Mouse (Mus musculus) hindlimb bud, embryonic 11.5 days (tissue): ENCODE results near the gene Ndufb8.

Experiments used
- DNase-seq: peaks from one replicate; pipeline ENCODE4 v3.0.0-alpha.2; 2012; ENCODE audit warnings: low read depth, low spot score; ENCODE audit errors: extremely low spot score

Gene Ndufb8

DNA sequence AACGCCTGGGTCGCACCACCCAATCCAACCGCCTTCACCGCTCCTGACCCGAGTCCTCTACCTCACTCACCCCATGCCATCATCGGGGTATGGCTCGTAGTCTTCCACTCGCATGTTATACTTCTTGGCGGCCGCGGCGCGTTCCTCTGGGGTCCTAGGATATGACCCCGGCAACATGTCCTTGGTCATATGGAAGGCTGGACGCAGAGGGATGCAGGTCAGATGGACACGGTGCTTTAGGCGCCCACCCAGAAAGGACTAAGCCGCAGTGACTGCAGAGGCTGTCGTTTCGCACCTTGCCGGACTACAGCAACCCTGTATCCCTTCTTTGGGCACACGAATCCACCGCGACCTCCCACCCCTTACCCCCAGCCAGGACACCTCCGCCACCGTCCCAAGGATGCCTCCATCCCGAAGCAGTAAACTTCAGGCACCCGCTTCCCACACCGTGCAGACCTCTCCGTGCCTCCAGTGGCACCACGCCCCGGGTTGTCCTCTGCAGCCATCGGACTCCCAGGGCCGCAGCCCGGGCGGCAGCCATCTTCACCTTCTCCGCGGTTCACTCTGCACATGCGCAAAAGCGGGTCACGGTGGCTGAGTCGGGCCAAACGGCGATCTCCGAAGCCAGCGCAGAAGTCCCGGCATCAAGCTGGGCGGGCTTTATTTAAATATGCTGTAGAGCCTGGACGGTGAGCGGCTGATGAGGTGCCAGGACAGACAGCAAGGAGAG lies at the start of gene Ndufb8:
TSS of gene Ndufb8 (minus strand) at position 580 of the 730 bp plus-strand sequence.
- peak; percentile 82 for DNase-seq

DNA sequence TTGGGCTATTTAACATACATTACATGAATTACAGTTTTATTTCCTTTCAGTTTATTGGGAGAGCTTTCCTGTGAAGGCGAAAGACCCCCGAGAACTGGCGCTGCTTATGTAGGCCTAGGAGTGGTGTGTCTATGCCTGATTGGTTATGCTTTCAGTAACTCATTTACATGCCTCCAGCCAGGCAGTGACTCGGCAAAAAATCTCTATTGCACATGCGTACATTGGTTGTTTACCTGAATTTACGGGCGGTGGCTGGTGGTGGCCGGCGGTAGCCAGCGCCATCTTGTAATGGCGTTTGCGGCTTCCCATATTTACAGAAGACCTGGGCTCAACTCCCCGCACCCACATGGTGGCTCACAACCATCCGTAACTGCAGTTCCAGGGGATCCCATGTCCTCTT lies 38.9 kb upstream of the Ndufb8 start:
- DNase-seq = no peak

DNA sequence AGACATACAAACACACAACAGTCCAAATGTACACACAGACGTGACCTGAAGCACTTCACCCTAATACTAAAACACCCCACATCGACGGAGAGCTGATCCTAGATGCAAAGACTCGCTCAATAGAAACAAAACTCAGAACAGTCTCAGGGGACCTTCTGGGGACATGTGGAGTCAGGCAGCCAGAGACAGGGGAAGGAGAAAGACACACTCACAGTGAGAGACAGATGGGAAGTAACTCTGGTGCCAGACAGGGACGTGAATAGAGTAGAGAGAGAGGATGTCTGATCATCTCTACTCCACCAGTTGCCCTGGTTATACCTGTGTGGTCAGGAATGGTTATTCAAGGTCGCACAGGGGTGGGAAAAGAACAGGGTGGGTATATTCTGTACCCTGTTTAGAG lies 36.4 kb upstream of the Ndufb8 start:
- DNase-seq = no peak

DNA sequence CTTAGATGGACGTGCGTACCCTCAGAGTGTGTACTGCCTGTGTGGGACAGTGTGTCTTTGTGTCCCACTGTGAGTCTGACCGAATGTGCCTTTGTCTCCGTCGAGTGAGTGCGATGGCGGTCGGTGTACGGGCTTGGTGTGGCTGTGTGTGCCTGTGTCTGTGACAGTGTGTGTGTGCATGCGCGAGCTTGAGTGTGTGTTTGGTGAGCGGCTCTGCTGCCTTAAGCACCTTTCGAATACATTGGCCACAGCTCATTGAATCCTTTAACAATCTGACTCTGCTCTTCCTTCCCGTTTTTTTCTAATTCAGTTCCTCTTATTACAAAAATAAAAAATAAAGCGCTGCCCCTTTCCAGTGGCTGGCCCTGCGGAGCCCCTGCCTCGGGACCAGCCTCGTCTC lies 35.8 kb upstream of the Ndufb8 start:
- no peak for DNase-seq

DNA sequence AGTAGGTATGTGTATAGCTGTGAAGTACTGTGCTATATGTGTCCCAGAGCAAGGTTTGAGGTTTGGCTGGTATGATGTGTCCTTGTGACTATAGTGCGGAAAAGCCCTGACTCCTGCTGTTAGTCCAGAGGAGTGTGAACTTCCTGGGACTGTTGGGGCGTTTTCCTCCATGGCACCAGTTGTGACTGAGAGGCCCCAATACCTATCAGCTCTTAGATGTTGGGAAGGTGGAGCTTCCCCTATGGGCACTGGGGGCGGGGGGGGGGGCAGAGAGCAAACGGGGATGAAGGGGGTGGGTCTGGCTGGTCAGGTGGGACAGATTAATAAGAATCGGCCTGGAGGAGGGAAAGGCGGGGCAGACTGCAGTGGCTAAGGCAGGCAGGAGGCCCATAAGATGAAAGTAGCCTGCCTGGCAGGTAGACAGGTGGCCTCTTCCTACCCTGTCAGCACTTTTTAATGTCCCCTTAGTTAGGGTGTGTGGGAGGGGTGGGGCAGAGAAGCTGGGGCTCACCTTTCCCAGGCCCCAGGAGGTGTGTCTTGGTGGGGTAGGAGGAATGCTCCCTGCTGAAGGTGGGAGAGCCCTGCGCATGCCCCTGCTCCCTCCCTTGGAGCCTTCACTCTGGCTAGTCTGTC lies 34.5 kb upstream of the Ndufb8 start:
- no peak for DNase-seq

DNA sequence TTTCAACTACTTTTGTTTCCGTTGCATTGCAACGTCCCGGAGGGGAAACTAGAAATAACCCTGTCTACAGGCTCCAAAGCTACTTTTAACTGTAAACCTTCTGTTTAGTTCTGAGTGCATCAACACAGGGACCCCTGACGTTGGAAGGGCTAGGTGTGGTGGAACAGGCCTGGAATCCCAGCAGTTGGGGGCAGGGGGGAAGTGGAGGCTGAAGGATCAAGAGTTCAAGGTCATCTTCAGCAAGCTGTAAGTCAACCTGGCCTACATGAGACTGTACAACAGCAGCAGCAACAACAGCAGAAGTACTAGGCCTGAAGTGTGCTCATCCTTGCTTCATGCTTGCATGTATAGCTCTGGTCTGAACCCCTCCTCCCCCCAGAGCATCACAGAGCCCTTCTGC lies 32.8 kb upstream of the Ndufb8 start:
- DNase-seq = no peak

DNA sequence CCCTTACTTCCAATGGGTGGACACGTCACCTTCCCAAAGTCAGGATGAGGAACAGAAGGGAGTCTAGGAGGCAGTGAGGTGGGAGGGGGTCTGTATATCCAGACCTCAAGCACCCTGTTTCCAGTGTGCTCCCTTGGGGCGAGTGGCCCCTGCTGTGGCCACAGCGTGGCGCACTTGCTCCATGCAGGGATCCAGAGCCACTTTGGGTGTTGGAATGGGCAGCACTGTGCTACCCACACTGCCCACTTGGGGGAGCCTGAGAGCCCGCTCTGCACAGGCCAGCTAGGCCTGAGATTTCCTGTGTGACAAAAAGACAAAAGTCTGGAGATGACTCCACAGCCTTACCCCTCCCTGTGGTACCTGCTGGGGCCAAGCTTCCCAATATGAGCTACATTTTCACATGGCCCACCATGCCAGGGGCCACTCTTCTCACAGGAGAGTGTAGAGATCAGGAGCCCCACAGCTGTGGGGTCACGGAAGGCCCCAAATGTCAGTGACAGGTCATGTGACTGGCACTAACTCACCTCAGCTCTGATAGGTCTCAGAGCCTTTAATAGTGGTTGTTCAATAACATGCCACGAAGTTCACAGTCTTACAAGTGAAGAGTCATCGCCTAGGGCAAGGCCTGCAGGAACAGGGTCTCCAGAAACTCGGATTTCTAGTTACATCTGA lies 27.5 kb upstream of the Ndufb8 start:
- peak; percentile 68 for DNase-seq

DNA sequence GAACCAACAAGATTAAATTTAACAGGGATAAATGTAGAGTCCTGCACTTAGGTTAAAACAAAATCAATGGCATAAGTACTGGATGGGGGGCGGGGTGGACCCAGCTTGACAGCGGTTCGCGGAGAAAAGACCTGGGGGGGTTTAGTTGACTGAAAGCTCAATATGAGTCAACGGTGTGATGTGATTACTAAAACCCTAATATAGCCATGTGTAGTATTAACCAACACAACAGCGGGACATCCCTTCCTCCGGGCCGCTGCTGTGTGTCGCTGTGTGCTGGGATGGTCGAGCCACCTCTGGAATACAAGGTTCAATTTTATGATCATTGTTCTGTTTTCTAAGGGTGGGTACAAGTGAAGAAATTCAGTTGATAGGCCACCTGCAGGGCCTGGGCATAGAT lies 26.9 kb upstream of the Ndufb8 start:
- no peak for DNase-seq

DNA sequence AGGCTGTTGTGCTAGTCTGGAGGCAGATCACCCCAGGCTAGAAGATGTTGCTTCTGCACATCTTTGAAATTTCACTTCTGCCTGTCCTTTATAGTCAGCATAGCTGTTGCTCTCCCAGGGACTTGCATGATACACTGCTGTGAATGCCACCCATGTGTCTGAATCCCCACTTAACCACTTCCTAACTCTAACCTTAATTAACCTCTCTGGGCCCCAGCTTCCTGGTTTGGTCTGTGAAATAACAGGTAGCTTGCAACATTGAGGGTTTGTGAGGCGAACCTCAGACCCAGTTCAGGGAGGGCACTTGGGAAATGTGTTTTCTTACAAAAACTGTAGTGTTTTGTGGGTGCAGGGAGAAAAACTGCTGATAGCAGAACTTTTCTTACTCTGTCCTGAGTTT lies 22.8 kb upstream of the Ndufb8 start:
- no peak for DNase-seq

DNA sequence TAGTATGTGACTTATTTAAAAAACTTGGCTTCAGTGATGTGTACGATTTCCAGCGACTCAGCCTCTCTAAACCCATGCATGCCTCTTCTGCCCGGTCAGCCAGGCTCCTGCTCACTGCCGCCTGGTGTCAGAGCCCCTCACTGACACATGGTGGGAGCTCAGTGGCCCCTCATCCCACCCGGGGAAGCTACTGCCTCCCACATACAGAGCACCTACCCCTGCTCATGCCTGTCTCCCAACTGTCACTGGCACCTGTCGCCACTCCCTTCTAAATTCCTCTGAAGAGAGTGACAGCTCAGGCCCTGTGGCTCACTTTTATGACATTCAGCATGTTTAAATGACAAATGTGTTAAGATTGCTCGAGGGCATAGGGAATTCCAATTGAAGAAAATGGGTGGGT lies 21.0 kb upstream of the Ndufb8 start:
- no peak for DNase-seq

DNA sequence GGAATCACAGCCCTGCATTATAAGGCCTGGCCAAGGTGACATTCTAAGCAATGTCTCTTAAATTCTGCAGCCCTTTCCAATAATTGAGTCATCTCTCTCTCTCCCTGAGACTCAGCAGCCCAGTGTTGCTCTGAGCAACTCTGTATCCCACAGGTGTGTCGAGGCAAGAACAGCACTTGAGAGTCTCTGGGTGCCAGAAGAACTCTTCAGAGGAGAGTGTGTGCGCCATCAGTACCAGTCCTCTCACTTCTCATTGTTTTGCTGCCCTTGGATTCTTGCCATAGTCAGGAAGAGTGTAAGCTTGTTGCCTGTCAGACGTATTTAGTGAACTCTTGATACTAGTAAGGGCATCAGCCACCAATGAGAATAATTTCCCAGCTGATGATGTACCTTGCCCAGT lies 12.5 kb upstream of the Ndufb8 start:
- no peak for DNase-seq

DNA sequence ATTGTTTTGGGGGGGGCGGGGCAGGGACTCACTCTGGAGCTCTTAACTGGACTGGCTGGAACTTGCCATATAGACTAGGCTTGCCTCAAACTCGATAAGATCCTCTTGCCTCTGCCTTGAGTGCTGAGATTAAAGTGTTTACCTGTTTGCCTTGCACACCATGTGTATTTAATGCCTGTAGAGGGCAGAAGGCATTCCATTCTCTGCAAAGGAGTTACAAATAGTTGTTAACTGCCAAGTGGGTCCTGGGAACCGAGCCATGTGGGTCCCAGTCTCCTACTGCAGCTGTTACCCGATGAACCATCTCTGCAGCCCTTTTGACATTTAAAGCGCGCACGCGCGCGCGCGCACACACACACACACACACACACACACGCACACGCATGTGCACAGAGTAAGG lies 8.8 kb upstream of the Ndufb8 start:
- DNase-seq = no peak

DNA sequence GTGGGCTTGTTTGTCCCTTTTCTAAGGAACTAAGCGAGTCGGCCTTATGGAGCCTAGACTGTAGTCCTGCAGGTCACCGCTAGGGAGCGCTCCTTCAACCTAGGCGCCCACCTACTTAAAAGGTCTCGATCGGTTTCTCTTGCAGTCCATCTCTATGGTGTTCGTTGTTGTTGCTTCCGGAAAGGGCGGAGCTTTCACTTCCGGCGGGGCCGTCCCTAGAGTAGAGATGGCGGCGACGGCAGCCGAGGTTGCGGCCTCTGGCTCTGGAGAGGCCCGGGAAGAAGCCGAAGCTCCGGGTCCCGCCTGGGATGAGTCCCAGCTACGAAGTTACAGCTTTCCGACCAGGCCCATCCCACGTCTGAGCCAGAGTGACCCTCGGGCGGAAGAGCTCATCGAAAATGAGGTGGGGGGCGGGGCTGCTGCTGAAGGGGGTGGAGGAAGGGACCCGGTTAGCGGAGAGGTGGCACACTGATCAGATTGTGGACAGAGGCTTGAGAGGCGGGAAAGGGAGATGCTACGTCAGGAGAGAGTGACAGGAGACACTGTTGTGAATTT lies 7.5 kb upstream of the Ndufb8 start, which contains the start of gene Hif1an:
TSS of gene Hif1an (plus strand) at position 199 of the 555 bp plus-strand sequence.
- peak; percentile 98 for DNase-seq

DNA sequence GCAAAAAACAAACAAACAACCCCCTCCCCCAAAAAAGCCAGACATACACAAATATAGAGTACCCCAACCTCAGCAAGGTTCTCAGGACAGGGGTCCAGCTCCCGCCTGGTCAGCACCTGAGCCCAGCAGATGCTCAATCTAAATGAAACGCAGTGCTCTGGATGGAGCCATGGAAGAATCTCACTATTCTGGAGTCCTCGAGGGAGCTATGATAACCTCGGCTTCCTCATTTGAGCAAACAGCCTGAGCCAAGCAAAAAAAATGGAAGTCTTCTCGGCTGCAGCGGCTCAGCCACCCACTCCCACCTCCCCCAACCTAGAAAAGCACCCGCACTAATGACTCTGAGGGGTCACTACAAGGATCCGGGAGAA lies 765 bp downstream of the Ndufb8 start:
- no peak for DNase-seq

DNA sequence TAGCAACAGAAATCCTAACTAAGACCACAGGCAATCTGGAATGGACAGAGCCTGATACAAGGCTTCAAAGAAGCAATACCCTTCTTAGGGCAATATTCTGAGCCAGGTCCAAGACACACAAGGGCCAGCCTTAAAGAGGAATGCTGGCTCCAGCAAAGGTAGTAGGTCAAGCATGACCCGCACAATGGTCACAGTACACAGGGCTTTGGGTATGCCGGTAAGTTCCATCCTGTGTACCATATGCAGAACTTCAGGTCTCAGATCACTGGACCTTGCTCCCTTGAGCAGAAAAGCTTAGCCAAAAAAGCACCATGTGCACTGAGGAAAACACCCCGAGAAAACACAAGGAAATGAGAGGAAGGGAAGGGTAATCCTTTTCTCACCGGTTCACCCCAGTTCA lies 2.0 kb downstream of the Ndufb8 start:
- no peak for DNase-seq

DNA sequence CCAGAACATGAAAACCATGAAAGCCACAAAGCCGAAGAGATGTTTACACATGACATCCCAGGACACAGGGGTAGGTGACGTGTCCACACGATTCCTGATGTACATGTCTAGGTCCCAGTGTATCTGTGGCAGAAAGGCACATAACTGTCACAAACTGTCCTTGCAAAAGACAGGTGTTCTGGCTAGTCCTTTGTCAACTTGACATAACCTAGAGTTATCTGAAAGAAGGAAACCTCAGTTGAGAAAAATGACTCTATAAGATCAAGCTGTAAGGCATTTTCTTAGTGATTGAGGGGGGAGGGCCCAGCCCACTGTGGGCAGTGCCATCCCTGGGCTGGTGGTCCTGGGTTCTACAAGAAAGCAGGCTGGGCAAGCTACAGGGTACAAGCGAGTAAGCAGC lies 2.5 kb downstream of the Ndufb8 start, which contains the start of gene Gm20538:
TSS of gene Gm20538 (minus strand) at position 101 of the 400 bp plus-strand sequence.
- DNase-seq = no peak

DNA sequence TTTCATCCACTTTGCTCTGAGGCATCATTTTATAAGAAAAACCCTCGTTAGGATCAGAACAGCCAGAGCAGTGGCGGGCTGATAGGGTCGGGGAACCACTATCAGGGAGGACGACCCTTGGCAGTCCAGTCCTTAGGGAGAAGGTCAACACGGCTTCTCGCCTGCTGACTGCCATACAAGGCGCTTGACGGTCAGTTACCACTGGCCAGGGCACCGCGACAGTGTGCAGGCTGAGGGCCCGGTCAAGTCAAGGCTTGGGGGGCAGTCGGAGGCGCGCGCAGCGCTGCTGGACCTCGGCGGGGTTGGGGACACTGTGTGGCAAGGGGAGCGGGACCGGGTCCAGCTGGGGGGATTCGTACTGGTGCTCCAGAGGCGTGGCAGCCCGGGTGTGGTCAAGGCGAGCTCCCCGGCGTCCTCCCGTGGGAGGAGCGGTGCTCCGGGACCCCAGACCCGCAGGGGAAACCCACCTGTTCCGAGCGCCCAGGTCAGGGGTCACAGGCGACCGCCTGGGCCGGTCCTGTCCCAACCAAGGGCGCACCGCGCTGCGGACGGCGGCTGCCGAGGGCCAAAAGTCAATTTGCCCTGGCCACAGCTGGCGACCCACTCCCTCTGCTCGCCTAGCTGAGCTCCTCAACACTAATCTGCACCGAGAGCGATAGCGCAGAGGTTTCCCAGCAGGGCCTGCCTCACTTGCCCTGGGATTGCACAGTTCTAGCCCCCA lies 9.8 kb downstream of the Ndufb8 start, which contains the start of gene Sec31b:
TSS of gene Sec31b (minus strand) at position 544 of the 721 bp plus-strand sequence.
- no peak for DNase-seq

DNA sequence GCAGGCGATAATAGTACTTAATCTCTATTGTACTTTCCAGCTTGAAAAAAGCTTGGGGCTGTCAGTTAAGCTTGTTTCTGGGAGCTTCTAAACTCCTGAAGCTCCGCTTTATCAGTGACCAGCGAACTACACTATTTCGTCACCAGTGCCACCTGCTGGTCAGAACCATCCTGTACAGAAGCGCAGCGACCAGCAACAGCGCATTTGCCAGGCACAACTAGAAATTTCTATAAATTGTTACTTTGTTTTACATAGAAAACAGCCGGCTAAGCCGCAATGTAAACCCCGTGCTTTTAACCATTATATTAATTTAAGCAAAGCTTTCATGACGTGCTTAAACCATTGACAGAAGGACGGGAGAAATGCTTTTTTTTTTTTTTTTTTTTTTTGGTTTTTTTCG lies 10.5 kb downstream of the Ndufb8 start:
- DNase-seq = peak; percentile 66

DNA sequence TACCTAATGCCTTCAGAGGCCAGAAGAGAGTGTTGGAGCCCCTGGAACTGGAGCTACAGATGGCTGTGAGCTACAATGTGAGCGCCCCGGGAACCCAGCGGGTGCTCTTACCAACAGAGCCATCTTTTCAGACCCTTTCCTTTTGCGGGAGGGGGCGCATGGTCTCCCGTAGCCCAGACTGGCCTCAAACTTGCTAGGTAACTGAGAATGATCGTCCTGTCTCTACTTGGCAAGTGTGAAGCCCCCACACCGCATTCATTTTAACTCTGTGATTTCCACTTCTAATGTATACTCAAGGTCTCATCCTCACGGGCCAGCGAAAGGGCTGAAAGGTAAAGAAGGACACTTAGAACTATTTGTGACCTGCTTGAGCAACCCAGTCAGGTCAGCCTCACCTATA lies 10.9 kb downstream of the Ndufb8 start:
- DNase-seq = no peak

DNA sequence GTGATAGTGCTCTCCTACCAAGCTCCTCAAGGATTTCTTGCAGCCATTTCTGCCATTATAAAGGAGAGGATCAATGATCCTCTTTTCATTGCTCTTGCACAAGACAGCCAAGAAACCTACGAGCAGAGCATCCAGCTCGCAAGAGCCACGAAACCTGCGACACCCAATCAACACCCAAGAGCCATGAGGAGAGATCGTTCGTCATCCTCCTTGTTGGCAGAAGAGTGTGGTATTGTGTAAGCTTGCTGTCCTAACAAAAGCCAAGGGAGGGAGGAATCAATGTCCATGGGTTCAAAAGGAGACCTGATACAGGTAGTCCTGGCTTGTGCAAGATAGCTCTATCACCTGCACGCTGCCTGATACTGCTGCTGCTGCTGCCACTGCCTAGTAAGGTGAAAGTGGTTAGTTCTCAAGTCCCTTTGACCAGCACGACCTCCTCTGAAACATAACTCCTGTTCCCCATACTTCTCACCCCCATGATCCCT lies 12.5 kb downstream of the Ndufb8 start:
- no peak for DNase-seq

DNA sequence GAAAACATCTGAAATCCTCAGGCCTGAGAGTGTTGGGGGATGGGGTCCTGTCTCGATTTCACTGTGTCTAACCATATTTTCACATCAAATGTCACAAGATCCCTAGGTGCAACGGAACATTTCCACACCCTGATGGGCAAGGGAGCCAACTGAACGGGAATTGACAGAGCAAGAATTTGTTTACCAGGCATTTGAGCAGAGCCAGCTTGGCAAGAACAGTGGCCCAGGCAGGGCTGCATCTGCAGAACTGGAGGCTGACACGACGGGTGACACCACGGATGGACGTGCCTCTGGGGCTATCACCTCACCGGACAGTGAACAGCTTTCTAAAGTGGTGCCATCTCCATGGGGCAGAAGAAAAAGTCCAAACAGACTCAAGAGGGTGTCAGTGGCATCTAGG lies 17.8 kb downstream of the Ndufb8 start:
- no peak for DNase-seq
